Mouse (Mus musculus): ENCODE measurements around the gene Hist1h3e. TPM values are rescaled to one million over a fixed set of nuclear protein-coding genes. Genes with fewer than 3 reads are reported as not detected.
A peak's percentile ranks its signal among the peaks of the same experiment; 100 is the strongest.
"Not testable (repeated sequence)": the region's sequence is repeated elsewhere in the genome, so short reads cannot be mapped to it uniquely, and the experiment has no call there.

Hist1h3e gene
- polyA plus RNA-seq, 2 experiments, result 5.1 to 25.4 TPM

GRCm38 (mm10) chr13:23571022-23571503, 8.9 kb upstream of the Hist1h3e start, which contains the start of the genes Hist1h2ae and Hist1h2bg:
Gene Hist1h2ae, minus strand, starts transcription at chr13:23571220.
Gene Hist1h2bg, plus strand, starts transcription at chr13:23571396.
- peak within 1 kb of the TSS; percentile 79 for H3K4me2 ChIP-seq (ENCODE audit: low read depth)
- DNase-seq (ENCODE audit: low read depth in 3 of 3, low spot score in 3 of 3), result peak; percentile 94 to 97 (median 94)
- under 1% methylated on average over 18 of the region's 18 CpGs for WGBS (ENCODE audit: insufficient replicate concordance)
- peaks cover 9 to 16% of the 10 kb centered on the region in 2 experiments for H3K4me1 ChIP-seq (replicated peaks; ENCODE audit: control insufficient read depth in 2 of 2, insufficient read depth in 2 of 2, low read length in 1 of 2)
- ATAC-seq (ENCODE audit: insufficient read depth), result peak; percentile 76
- H3K27me3 ChIP-seq (ENCODE audit: control insufficient read depth, insufficient read depth, low read length), result no peaks in the 10 kb centered on the region
- no peaks in the 10 kb centered on the region for H3K36me3 ChIP-seq (replicated peaks; ENCODE audit: control insufficient read depth, insufficient read depth, low read depth)
- H3K9ac ChIP-seq (replicated peaks), result peak within 1 kb of the TSS; percentile 99
- H3K27ac ChIP-seq, result peak within 1 kb of the TSS; percentile 98
- no peak for TF ChIP-seq CTCF (IDR thresholded peaks at IDR 0.05; ENCODE audit: low read depth)
- peak; percentile 50; the same call in 1 of the 2 replicates for TF ChIP-seq EP300 (IDR thresholded peaks at IDR 0.05; ENCODE audit: low read depth)
- no peaks in the 10 kb centered on the region for H3K9me3 ChIP-seq (ENCODE audit: control insufficient read depth, low read length)
- peak within 1 kb of the TSS; percentile 65 to 81 for H3K4me3 ChIP-seq (ENCODE audit: insufficient read depth in 1 of 2, low read depth in 2 of 2, low read length in 2 of 2)

- Histone ChIP-seq H3K9ac (replicated peaks) (peak overlapping the region; percentile 88), H3K27ac (peak overlapping the region; percentile 97), H3K4me3 (ENCODE audit: insufficient read depth in 1 of 2, low read depth in 2 of 2, low read length in 2 of 2) (peak overlapping the region; percentile 48 to 65), H3K4me1 (replicated peaks; ENCODE audit: control insufficient read depth in 2 of 2, insufficient read depth in 2 of 2, low read length in 1 of 2) (peaks cover 12 to 20% of the 10 kb centered on the region in 2 experiments), H3K4me2 (ENCODE audit: low read depth) (peak overlapping the region; percentile 79)
- under 1% methylated on average over 21 of the region's 41 CpGs for WGBS (ENCODE audit: insufficient replicate concordance)
- peak in 1 of 3 experiments; percentile 63 for DNase-seq (ENCODE audit: low read depth in 3 of 3, low spot score in 3 of 3)
- TF ChIP-seq EP300 (IDR thresholded peaks at IDR 0.05; ENCODE audit: low read depth), result peak; percentile 3; the same call in 1 of the 2 replicates
- 0 out of 2 replicates have a peak, but pooled peaks have one; percentile 6 for TF ChIP-seq CTCF (IDR thresholded peaks at IDR 0.05; ENCODE audit: low read depth)
- not testable (repeated sequence) for H3K36me3 ChIP-seq (replicated peaks; ENCODE audit: control insufficient read depth, insufficient read depth, low read depth); ATAC-seq (ENCODE audit: insufficient read depth); H3K27me3 ChIP-seq (ENCODE audit: control insufficient read depth, insufficient read depth, low read length); H3K9me3 ChIP-seq (ENCODE audit: control insufficient read depth, low read length)
These were observed 8.3 kb upstream of the Hist1h3e start for GRCm38 (mm10) chr13:23570261-23571021.

DNA sequence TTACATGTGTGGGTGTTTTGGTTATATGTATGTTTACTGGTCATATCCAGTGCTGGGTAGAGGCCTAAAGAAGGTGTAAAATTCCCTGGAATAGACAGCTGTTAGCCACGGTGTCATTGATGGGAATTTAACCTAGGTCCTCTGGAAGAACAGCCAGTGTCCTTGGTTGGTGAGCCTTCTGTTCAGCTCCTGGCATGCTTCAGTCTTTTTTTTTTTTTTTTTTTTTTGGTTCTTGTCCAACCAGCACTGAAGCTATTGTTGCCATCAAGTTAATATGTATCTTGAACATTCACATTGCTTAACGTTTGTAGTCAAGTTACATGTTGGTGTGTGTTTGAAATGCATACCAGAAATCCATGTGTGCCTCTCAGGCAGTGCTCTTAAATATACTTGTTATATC, 2.3 kb upstream of the Hist1h3e start:
- ATAC-seq (ENCODE audit: insufficient read depth) (no peak), DNase-seq (ENCODE audit: low read depth in 3 of 3, low spot score in 3 of 3) (no peak)
- Histone ChIP-seq H3K4me2 (ENCODE audit: low read depth) (no peak overlapping the region), H3K27ac (peak overlapping the region; percentile 92), H3K27me3 (ENCODE audit: control insufficient read depth, insufficient read depth, low read length) (no peaks in the 10 kb centered on the region), H3K4me1 (replicated peaks; ENCODE audit: control insufficient read depth in 2 of 2, insufficient read depth in 2 of 2, low read length in 1 of 2) (peaks cover 24 to 32% of the 10 kb centered on the region in 2 experiments), H3K9me3 (ENCODE audit: control insufficient read depth, low read length) (no peaks in the 10 kb centered on the region), H3K4me3 (ENCODE audit: insufficient read depth in 1 of 2, low read depth in 2 of 2, low read length in 2 of 2) (no peak overlapping the region), H3K36me3 (replicated peaks; ENCODE audit: control insufficient read depth, insufficient read depth, low read depth) (no peaks in the 10 kb centered on the region), H3K9ac (replicated peaks) (no peak overlapping the region; the same call in 1 of the 2 replicates)
- TF ChIP-seq EP300 (IDR thresholded peaks at IDR 0.05; ENCODE audit: low read depth) (no peak), CTCF (IDR thresholded peaks at IDR 0.05; ENCODE audit: low read depth) (no peak)
- 74% methylated on average over 2 of the region's 2 CpGs for WGBS (ENCODE audit: insufficient replicate concordance)

DNA sequence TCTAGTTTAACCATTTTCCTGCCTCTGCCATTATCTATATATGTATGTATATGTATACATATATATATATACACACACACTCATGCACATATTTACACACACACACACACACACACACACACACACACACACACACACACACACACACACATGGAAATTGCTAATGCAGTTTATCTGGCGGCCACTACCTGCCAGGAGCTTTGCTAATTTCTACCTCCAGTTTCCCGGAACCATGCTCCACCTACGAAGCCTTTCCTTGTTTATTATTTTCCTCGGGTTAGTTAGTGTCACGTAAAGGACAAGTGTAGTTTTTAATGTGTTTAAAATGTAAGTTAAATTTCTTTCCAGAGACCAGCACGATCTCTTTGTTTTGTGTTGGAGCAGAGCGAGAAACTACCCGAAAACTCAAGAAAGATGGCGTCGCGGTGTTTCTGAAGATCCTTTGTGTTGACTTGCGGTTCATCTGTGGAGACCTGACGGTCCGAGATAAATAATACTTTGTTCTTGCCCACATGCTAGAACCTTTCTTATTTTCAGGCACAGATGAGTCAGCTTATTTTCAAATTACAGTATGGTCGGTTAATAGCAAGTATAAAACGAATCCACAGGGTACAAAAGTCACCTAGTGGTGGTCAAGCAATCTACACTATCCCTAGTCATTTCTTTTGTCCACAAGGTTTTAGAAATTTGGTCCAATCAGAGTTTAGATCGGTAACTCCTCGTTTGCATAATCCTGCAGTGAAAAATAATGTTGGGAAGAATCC, 712 bp upstream of the Hist1h3e start:
- H3K4me3 ChIP-seq (ENCODE audit: insufficient read depth in 1 of 2, low read depth in 2 of 2, low read length in 2 of 2), result peak overlapping the region; percentile 40 to 54
- peak overlapping the region; percentile 69 for H3K4me2 ChIP-seq (ENCODE audit: low read depth)
- 2% methylated on average over 18 of the region's 18 CpGs for WGBS (ENCODE audit: insufficient replicate concordance)
- H3K27me3 ChIP-seq (ENCODE audit: control insufficient read depth, insufficient read depth, low read length), result no peaks in the 10 kb centered on the region
- H3K9me3 ChIP-seq (ENCODE audit: control insufficient read depth, low read length), result no peaks in the 10 kb centered on the region
- TF ChIP-seq EP300 (IDR thresholded peaks at IDR 0.05; ENCODE audit: low read depth), result no peak
- TF ChIP-seq CTCF (IDR thresholded peaks at IDR 0.05; ENCODE audit: low read depth), result peak; percentile 42; the same call in 1 of the 2 replicates
- H3K9ac ChIP-seq (replicated peaks), result peak overlapping the region; percentile 70
- no peaks in the 10 kb centered on the region for H3K36me3 ChIP-seq (replicated peaks; ENCODE audit: control insufficient read depth, insufficient read depth, low read depth)
- peak overlapping the region; percentile 92 for H3K27ac ChIP-seq
- ATAC-seq (ENCODE audit: insufficient read depth) (peak; percentile 5; the same call in 1 of the 2 replicates), DNase-seq (ENCODE audit: low read depth in 3 of 3, low spot score in 3 of 3) (peak in 1 of 3 experiments; percentile 75)
- H3K4me1 ChIP-seq (replicated peaks; ENCODE audit: control insufficient read depth in 2 of 2, insufficient read depth in 2 of 2, low read length in 1 of 2), result peaks cover 24 to 29% of the 10 kb centered on the region in 2 experiments

- not testable (repeated sequence) for H3K9me3 ChIP-seq (ENCODE audit: control insufficient read depth, low read length); H3K36me3 ChIP-seq (replicated peaks; ENCODE audit: control insufficient read depth, insufficient read depth, low read depth); DNase-seq (ENCODE audit: low read depth in 3 of 3, low spot score in 3 of 3); H3K27me3 ChIP-seq (ENCODE audit: control insufficient read depth, insufficient read depth, low read length); ATAC-seq (ENCODE audit: insufficient read depth)
- peak overlapping the region; percentile 38 to 54 for H3K4me3 ChIP-seq (ENCODE audit: insufficient read depth in 1 of 2, low read depth in 2 of 2, low read length in 2 of 2)
- peaks cover 24 to 28% of the 10 kb centered on the region in 2 experiments for H3K4me1 ChIP-seq (replicated peaks; ENCODE audit: control insufficient read depth in 2 of 2, insufficient read depth in 2 of 2, low read length in 1 of 2)
- H3K27ac ChIP-seq, result peak overlapping the region; percentile 92
- 0% methylated on average over 2 of the region's 5 CpGs for WGBS (ENCODE audit: insufficient replicate concordance)
- peak overlapping the region; percentile 81 for H3K9ac ChIP-seq (replicated peaks)
- peak overlapping the region; percentile 69 for H3K4me2 ChIP-seq (ENCODE audit: low read depth)
These were observed 662 bp downstream of the Hist1h3e start for GRCm38 (mm10) chr13:23561531-23561882.

GRCm38 (mm10) chr13:23560699-23561098, 1.5 kb downstream of the Hist1h3e start:
- not testable (repeated sequence) for H3K36me3 ChIP-seq (replicated peaks; ENCODE audit: control insufficient read depth, insufficient read depth, low read depth); H3K9me3 ChIP-seq (ENCODE audit: control insufficient read depth, low read length); DNase-seq (ENCODE audit: low read depth in 3 of 3, low spot score in 3 of 3); H3K27me3 ChIP-seq (ENCODE audit: control insufficient read depth, insufficient read depth, low read length); ATAC-seq (ENCODE audit: insufficient read depth)
- H3K4me3 ChIP-seq (ENCODE audit: insufficient read depth in 1 of 2, low read depth in 2 of 2, low read length in 2 of 2), result peak overlapping the region; percentile 32 to 38; a peak in 3 of 4 replicates
- H3K4me1 ChIP-seq (replicated peaks; ENCODE audit: control insufficient read depth in 2 of 2, insufficient read depth in 2 of 2, low read length in 1 of 2), result peaks cover 24 to 27% of the 10 kb centered on the region in 2 experiments
- H3K9ac ChIP-seq (replicated peaks), result peak overlapping the region; percentile 62
- WGBS (ENCODE audit: insufficient replicate concordance), result 26% methylated on average over 2 of the region's 2 CpGs
- H3K4me2 ChIP-seq (ENCODE audit: low read depth), result peak overlapping the region; percentile 66
- peak overlapping the region; percentile 89 for H3K27ac ChIP-seq
